Mouse (Mus musculus) limb, embryonic 11.5 days (tissue): Measurements from ENCODE around the gene Kif5c. TPM values are rescaled to one million over a fixed set of nuclear protein-coding genes. Genes with fewer than 3 reads are reported as not detected.

Experiments used
- ATAC-seq: fragments of 200-750 bp; cut with Nextera tagmentation; 2 replicates; pipeline ENCODE4 v1.8.0; 2017; ENCODE audit warnings: low read depth; ENCODE audit not compliant: insufficient number of reproducible peaks, low FRiP score, low TSS enrichment
- DNase-seq: peaks from one replicate; pipeline ENCODE4 v3.0.0-alpha.2; 2015; ENCODE audit warnings: low spot score
- H3K27ac ChIP-seq: fragments of 300-500 bp; sonication (generic); replicated peaks from 2 replicates; pipeline ENCODE4 v1.5.1; 2014; ENCODE audit warnings: low read depth, mild to moderate bottlenecking, low read length
- H3K27me3 ChIP-seq: fragments of 300-500 bp; sonication (generic); 2 replicates; pipeline ENCODE4 v1.6.1; 2014; ENCODE audit warnings: mild to moderate bottlenecking, low read length, mixed read lengths; ENCODE audit not compliant: control insufficient read depth, insufficient read depth
- H3K36me3 ChIP-seq: fragments of 300-500 bp; sonication (generic); 2 replicates; pipeline ENCODE4 v1.6.1; 2014; ENCODE audit warnings: mild to moderate bottlenecking, low read length, moderate library complexity, mixed read lengths; ENCODE audit not compliant: control insufficient read depth, insufficient read depth
- H3K4me1 ChIP-seq: fragments of 300-500 bp; sonication (generic); 2 replicates; pipeline ENCODE4 v1.6.1; 2014; ENCODE audit warnings: low read length, mixed read lengths; ENCODE audit not compliant: control insufficient read depth, insufficient read depth
- H3K4me2 ChIP-seq: fragments of 300-500 bp; sonication (generic); 2 replicates; pipeline ENCODE4 v1.6.1; 2014; ENCODE audit warnings: low read depth, mild to moderate bottlenecking, moderate library complexity; ENCODE audit not compliant: severe bottlenecking
- H3K4me3 ChIP-seq: fragments of 300-500 bp; sonication (generic); 2 replicates; pipeline ENCODE4 v1.5.1; 2014; ENCODE audit warnings: low read depth, low read length
- H3K9ac ChIP-seq: fragments of 300-500 bp; sonication (generic); 2 replicates; pipeline ENCODE4 v1.6.1; 2014; ENCODE audit warnings: mild to moderate bottlenecking, low read length
- H3K9me3 ChIP-seq: fragments of 300-500 bp; sonication (generic); 2 replicates; pipeline ENCODE4 v1.6.1; 2016; ENCODE audit warnings: low read length; ENCODE audit not compliant: control insufficient read depth
- WGBS: fragments of 180-500 bp; shearing (Covaris S2); extraction: QIAGEN DNeasy Blood & Tissue Kit; methylation state at CpG from one replicate; pipeline ENCODE4 v1.1.7; 2014; 5-methylcytosine and 5-hydroxymethylcytosine counted together
- polyA plus RNA-seq: library from polyadenylated mRNA; unstranded; fragments of >200 nt; fragmentation: Nextera tagmentation; extraction: Ambion mirVana; gene quantifications from 2 replicates; pipeline ENCODE4 v1.2.1, GENCODE M21; 2014

Kif5c gene
- polyA plus RNA-seq, 1 experiment from 2014 or later = 15.2 TPM

DNA sequence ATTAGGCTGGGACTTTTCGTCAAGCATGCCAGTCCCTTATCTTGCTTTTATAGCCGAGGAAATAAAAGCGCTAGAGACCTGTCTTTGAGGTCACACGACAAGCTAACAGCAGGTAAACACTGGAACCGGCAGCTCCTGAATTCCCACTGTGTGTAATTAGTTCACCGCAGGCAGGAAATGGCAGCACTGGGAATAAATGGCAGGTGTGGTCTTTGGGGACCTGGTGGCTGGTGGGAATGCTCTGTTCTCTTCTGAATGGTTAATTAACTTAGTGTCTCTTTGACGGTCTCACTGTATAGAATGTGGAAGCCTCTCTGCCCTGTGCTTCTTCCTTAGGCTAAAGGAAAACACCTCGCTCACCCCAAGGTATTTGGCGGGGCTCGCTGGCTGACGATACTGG lies 192.3 kb downstream of the Kif5c start:
- Histone ChIP-seq H3K4me1 (0 out of 2 replicates have a peak, but pooled peaks cover 4% of the 10 kb centered on the region), H3K4me3 (no peak overlapping the region), H3K27ac (no peak overlapping the region), H3K4me2 (no peak overlapping the region), H3K9ac (no peak overlapping the region), H3K9me3 (no peaks in the 10 kb centered on the region), H3K36me3 (no peaks in the 10 kb centered on the region), H3K27me3 (no peaks in the 10 kb centered on the region)
- no peak for ATAC-seq
- WGBS = 8% methylated on average over 11 of the region's 11 CpGs
- no peak for DNase-seq

DNA sequence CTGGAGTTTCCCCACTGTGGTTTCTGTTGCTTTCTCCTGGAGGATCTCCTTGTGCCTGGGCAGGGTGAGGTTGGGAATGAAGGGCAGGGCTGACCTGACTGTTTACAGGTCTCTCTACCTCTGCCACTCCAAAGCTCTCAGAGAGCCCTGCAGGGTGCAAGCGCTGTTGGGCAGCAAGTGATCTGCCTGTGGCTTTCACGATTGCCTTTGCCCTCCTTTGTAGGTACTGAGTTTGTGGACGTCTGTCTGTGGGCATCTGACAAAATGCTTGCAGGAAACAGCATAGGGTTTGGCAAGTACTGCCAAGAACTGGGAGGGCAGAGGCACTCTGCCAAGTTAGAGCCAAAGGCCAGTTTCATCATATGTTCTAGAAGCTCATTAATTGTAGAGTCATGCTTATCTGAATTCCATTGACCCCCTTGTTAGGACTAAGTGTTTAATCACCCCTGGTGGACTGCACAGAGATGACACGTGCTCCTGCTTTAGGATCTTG lies 192.8 kb downstream of the Kif5c start:
- Histone ChIP-seq H3K36me3 (no peaks in the 10 kb centered on the region), H3K4me2 (no peak overlapping the region), H3K4me1 (0 out of 2 replicates have a peak, but pooled peaks cover 4% of the 10 kb centered on the region), H3K4me3 (no peak overlapping the region), H3K9me3 (no peaks in the 10 kb centered on the region), H3K9ac (no peak overlapping the region), H3K27me3 (no peaks in the 10 kb centered on the region), H3K27ac (no peak overlapping the region)
- ATAC-seq (no peak), DNase-seq (no peak)
- 31% methylated on average over 4 of the region's 4 CpGs for WGBS

DNA sequence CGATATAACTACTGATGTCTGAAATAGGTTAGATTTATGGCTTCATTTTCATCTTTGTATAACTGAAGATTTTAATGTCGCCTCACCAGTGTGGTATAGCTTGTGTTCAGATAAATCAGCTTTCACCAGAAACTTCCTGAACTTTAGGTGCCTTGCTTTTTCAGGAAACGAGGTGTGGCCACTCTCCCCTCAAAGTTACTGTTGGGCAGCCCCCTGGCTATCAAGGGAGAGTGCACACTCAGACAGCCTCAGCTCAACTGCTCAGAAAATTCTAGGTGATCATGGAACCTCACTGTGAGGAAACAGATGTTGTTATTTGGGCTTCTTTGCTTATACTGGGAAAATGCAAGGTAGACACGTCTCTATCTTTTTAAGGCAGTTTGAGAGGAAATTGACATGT lies 194.1 kb downstream of the Kif5c start:
- Histone ChIP-seq H3K36me3 (no peaks in the 10 kb centered on the region), H3K9me3 (no peaks in the 10 kb centered on the region), H3K4me2 (no peak overlapping the region), H3K4me3 (no peak overlapping the region), H3K9ac (no peak overlapping the region), H3K27ac (no peak overlapping the region), H3K27me3 (no peaks in the 10 kb centered on the region), H3K4me1 (0 out of 2 replicates have a peak, but pooled peaks cover 4% of the 10 kb centered on the region)
- DNase-seq (no peak), ATAC-seq (no peak)
- 62% methylated on average over 4 of the region's 4 CpGs for WGBS

DNA sequence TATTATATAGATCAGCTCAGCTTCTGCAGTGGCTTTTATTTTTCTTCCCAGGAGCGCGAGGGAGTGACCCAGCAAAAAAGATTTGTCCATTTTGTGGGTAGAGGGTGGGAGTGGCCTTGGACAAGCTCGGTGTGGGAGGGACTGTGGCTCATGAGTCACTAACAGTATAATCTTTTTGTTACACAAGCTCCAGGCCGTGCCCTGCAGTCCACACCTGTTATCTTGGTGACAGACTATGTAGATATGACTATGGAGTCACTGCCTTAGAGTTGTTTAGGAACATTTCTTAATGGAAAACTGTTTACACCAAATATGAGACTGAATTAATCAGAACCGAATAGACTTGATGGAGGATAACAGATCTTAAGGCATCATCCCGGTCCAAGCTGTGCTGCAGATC lies 194.9 kb downstream of the Kif5c start:
- whole genome bisulfite sequencing = 77% methylated on average over 6 of the region's 6 CpGs

DNA sequence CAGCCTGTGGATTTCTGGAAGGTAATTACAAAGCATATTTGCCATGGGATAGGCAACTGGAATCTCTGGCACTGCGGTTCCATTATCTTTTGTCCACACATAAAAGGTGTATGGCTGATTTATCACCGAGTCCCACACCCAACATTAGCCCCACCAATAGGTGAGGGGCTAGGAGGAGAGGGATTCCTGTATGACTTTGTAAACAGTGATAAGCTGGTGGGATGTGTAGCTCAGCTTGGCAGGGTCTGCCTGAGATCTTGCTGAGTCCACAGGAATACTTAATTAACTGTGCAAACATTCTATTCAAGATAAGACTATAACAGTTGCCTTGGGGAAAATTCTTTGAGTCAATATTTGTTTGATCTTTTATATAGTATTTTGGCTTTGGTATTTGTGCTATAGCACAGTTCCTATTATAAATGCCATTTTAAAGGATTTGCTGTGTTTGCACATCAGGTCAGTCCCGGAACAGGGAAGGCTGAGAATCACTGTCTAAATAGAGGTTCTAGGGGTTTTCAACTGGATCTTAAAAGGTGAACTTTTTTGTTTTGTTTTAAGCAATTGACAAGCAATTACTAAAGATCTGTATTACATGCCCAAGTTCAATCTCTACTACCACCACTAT lies 196.7 kb downstream of the Kif5c start:
- 87% methylated on average over 3 of the region's 3 CpGs for WGBS
- ATAC-seq (no peak), DNase-seq (no peak)

More for the DNA sequence above, 194.9 kb downstream of the Kif5c start:
- Histone ChIP-seq H3K4me3 (no peak overlapping the region), H3K9me3 (no peaks in the 10 kb centered on the region), H3K4me1 (0 out of 2 replicates have a peak, but pooled peaks cover 4% of the 10 kb centered on the region), H3K27ac (no peak overlapping the region), H3K9ac (no peak overlapping the region), H3K27me3 (no peaks in the 10 kb centered on the region), H3K4me2 (no peak overlapping the region), H3K36me3 (no peaks in the 10 kb centered on the region)
- no peak for ATAC-seq
- no peak for DNase-seq

DNA sequence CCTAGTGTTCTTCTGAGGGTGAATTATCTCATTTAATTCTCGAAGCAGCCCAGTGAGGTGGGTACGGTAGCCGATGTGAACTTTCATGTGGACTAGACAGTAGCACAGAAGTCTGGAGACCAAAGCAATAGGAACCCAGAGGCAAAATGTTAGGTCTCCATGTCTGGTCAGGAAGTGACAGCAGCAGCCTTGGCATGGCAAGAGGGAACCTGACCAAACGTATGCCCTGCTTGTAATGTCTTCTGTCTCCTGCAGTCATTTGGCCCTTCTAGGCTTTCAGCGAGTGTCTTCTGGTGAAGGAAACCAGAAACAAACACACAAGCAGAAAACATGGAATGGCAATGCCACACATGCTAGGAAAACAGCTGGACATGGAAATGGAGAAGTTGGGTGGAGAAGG lies 197.5 kb downstream of the Kif5c start:
- Histone ChIP-seq H3K4me3 (no peak overlapping the region), H3K27me3 (no peaks in the 10 kb centered on the region), H3K36me3 (no peaks in the 10 kb centered on the region), H3K4me1 (0 out of 2 replicates have a peak, but pooled peaks cover 4% of the 10 kb centered on the region), H3K4me2 (no peak overlapping the region), H3K9me3 (no peaks in the 10 kb centered on the region), H3K9ac (no peak overlapping the region), H3K27ac (no peak overlapping the region)
- no peak for ATAC-seq
- 92% methylated on average over 5 of the region's 5 CpGs for WGBS
- no peak for DNase-seq

More for the DNA sequence above, 196.7 kb downstream of the Kif5c start:
- H3K9ac ChIP-seq = no peak overlapping the region
- no peak overlapping the region for H3K4me3 ChIP-seq
- 0 out of 2 replicates have a peak, but pooled peaks cover 4% of the 10 kb centered on the region for H3K4me1 ChIP-seq
- H3K27me3 ChIP-seq = no peaks in the 10 kb centered on the region
- no peak overlapping the region for H3K4me2 ChIP-seq
- no peak overlapping the region for H3K27ac ChIP-seq
- H3K9me3 ChIP-seq = no peaks in the 10 kb centered on the region
- H3K36me3 ChIP-seq = no peaks in the 10 kb centered on the region

DNA sequence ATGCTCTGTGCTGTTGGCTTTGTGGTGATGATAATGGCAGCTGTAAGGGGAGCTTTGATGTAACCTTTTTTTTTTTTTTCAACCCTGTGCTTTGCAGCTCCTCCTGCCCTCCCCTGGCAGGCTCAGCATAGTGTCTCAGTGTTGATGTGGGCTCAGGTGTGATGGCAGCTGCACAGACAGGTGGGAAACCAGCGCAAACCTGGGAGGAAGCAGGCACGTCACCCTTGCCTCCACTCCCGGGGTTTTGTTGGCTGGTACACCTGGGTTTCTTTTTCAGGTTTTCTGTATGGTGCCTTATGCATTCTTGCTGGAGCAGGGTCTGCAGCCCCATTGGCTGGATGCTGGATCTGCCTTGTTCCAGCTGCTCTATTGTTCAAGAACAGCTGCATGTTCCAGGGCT lies 198.1 kb downstream of the Kif5c start:
- Histone ChIP-seq H3K9ac (no peak overlapping the region), H3K4me3 (no peak overlapping the region), H3K27me3 (no peaks in the 10 kb centered on the region), H3K4me1 (no peaks in the 10 kb centered on the region), H3K4me2 (no peak overlapping the region), H3K36me3 (no peaks in the 10 kb centered on the region), H3K9me3 (no peaks in the 10 kb centered on the region), H3K27ac (no peak overlapping the region)
- 91% methylated on average over 3 of the region's 3 CpGs for WGBS
- ATAC-seq (no peak), DNase-seq (no peak)

DNA sequence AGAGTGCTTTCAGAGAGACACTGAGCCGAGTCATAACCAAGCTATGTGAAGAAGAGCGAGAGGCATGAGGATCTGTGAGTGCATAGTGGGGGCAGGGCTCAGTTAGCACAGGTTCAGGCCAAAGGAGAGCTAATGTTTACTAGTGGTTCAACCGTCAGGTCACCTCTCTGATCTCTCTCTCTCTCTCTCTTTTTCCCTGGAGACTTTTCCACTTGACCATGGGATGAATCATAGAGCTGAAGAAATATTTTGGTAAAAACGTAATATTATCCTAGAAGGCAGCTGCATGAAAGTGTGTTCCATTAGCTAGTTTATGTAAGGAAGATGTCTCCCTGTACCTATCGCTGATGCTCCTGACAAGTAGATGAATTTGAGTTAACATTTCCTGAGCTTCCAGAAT lies 199.0 kb downstream of the Kif5c start:
- H3K9me3 ChIP-seq = no peaks in the 10 kb centered on the region
- DNase-seq = no peak
- H3K9ac ChIP-seq = no peak overlapping the region
- ATAC-seq = no peak
- no peaks in the 10 kb centered on the region for H3K4me1 ChIP-seq
- no peak overlapping the region for H3K4me2 ChIP-seq
- H3K36me3 ChIP-seq = no peaks in the 10 kb centered on the region
- 82% methylated on average over 5 of the region's 5 CpGs for WGBS
- no peaks in the 10 kb centered on the region for H3K27me3 ChIP-seq
- no peak overlapping the region for H3K4me3 ChIP-seq
- H3K27ac ChIP-seq = no peak overlapping the region

DNA sequence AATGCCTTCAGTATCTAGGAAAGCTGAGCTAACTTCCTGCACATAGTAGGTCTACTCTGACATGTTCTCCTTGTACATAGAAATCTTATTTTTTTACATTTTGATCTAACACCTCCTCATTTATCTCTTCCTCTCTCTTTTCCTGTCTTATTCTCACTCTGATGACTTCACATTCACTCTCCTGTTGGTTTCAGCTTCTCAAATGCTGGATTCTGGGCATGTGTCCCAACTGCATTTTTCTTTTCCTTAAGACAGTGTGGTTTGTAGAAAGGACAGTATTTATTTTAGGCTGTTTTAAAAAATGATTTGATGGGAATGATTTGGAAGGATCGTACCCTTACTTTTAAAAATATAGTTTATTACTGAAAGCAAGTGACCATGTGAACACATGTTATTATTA lies 203.2 kb downstream of the Kif5c start:
- DNase-seq = no peak

More for the DNA sequence above, 203.2 kb downstream of the Kif5c start:
- Histone ChIP-seq H3K9ac (no peak overlapping the region), H3K4me2 (no peak overlapping the region), H3K4me3 (no peak overlapping the region), H3K27ac (no peak overlapping the region), H3K27me3 (no peaks in the 10 kb centered on the region), H3K9me3 (no peaks in the 10 kb centered on the region), H3K4me1 (no peaks in the 10 kb centered on the region), H3K36me3 (no peaks in the 10 kb centered on the region)
- no peak for ATAC-seq
- 87% methylated on average over 1 of the region's 1 CpGs for WGBS
